Mouse (Mus musculus) liver, adult 2 months (tissue): ENCODE data around the gene Cnih3.

Source experiments
- CTCF ChIP-seq: fragments of 200-500 bp; IDR thresholded peaks from 2 replicates; pipeline ENCODE4 v1.5.1; 2011; ENCODE audit warnings: low read depth, low read length, control low read depth
- POLR2A ChIP-seq: fragments of 200-500 bp; IDR thresholded peaks from 2 replicates; pipeline ENCODE4 v1.6.1; 2011; ENCODE audit warnings: low read length, control low read depth; ENCODE audit not compliant: insufficient read depth; ENCODE audit errors: extremely low read depth

GRCm38 (mm10) chr1:181370370-181370769, 17.9 kb downstream of the Cnih3 start:
- TF ChIP-seq CTCF (no peak), POLR2A (no peak)
